Mouse (Mus musculus) intestine, embryonic 14.5 days (tissue): ENCODE data around the gene Pard6b. TPM values are rescaled to one million over a fixed set of nuclear protein-coding genes. Genes with fewer than 3 reads are reported as not detected.

Source experiments
- ATAC-seq: fragments of 200-750 bp; cut with Nextera tagmentation; replicated peaks from 2 replicates; pipeline ENCODE4 v1.8.0; 2017; ENCODE audit warnings: low read depth, moderate number of reproducible peaks, moderate TSS enrichment, moderate library complexity; ENCODE audit not compliant: low FRiP score, low TSS enrichment
- DNase-seq: peaks from one replicate; pipeline ENCODE4 v3.0.0-alpha.2; 2018; ENCODE audit warnings: low spot score
- H3K27ac ChIP-seq: fragments of 300-500 bp; sonication (generic); 2 replicates; pipeline ENCODE4 v1.5.1; 2014; ENCODE audit warnings: low read depth, mild to moderate bottlenecking, control low read depth
- H3K27me3 ChIP-seq: fragments of 300-500 bp; sonication (generic); replicated peaks from 2 replicates; pipeline ENCODE4 v1.6.1; 2014; ENCODE audit warnings: low read length, control low read depth; ENCODE audit not compliant: control insufficient read depth, insufficient read depth
- H3K36me3 ChIP-seq: fragments of 300-500 bp; sonication (generic); 2 replicates; pipeline ENCODE4 v1.6.1; 2014; ENCODE audit warnings: low read length, control low read depth; ENCODE audit not compliant: control insufficient read depth, insufficient read depth
- H3K4me1 ChIP-seq: fragments of 300-500 bp; sonication (generic); replicated peaks from 2 replicates; pipeline ENCODE4 v1.6.1; 2014; ENCODE audit warnings: low read length, control low read depth, mixed read lengths; ENCODE audit not compliant: control insufficient read depth, insufficient read depth
- H3K4me2 ChIP-seq: fragments of 300-500 bp; sonication (generic); 2 replicates; pipeline ENCODE4 v1.6.1; 2014; ENCODE audit warnings: low read length
- H3K4me3 ChIP-seq: fragments of 300-500 bp; sonication (generic); 2 replicates; pipeline ENCODE4 v1.5.1; 2014; ENCODE audit warnings: low read depth, low read length, control low read depth, mixed read lengths
- H3K9ac ChIP-seq: fragments of 300-500 bp; sonication (generic); 2 replicates; pipeline ENCODE4 v1.6.1; 2014; ENCODE audit warnings: mild to moderate bottlenecking, low read length
- H3K9me3 ChIP-seq: fragments of 300-500 bp; sonication (generic); 2 replicates; pipeline ENCODE4 v1.6.1; 2016; ENCODE audit warnings: low read length, control low read depth; ENCODE audit not compliant: control insufficient read depth
- WGBS: fragments of 180-500 bp; shearing (Covaris S2); extraction: QIAGEN DNeasy Blood & Tissue Kit; methylation state at CpG from one replicate; pipeline ENCODE4 v1.1.7; 2014; 5-methylcytosine and 5-hydroxymethylcytosine counted together
- polyA plus RNA-seq: library from polyadenylated mRNA; unstranded; fragments of >200 nt; fragmentation: Nextera tagmentation; extraction: Ambion mirVana; gene quantifications from 2 replicates; pipeline ENCODE4 v1.2.1, GENCODE M21; 2014

Gene Pard6b
- polyA plus RNA-seq, 1 experiment from 2014 or later: 21.6 TPM

DNA sequence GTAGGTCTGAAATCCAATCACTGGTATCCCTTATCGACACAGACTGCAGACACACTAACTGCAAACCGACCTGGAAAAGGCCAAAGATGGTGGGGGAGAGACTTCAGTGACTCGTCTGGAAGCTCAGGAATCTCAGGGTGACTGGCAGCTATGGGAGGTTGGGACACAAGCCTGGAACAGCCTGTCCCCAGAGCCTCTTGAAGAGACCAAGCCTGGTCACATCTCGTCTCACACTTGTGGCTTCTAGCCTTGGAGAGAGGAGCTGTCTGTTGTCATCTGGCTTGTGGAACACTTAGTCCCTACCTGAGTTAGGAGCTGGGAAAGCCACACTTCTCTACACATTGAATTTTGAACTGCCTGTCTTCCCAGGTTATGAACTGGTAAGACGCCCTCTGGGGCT is 10.4 kb upstream of the Pard6b start:
- Histone ChIP-seq H3K4me3 (no peak overlapping the region), H3K4me1 (peaks cover 14% of the 10 kb centered on the region), H3K27ac (no peak overlapping the region), H3K9ac (no peak overlapping the region), H3K4me2 (no peak overlapping the region), H3K27me3 (no peaks in the 10 kb centered on the region), H3K9me3 (no peaks in the 10 kb centered on the region), H3K36me3 (no peaks in the 10 kb centered on the region)
- WGBS: 50% methylated on average over 5 of the region's 5 CpGs
- no peak for ATAC-seq
- no peak for DNase-seq

DNA sequence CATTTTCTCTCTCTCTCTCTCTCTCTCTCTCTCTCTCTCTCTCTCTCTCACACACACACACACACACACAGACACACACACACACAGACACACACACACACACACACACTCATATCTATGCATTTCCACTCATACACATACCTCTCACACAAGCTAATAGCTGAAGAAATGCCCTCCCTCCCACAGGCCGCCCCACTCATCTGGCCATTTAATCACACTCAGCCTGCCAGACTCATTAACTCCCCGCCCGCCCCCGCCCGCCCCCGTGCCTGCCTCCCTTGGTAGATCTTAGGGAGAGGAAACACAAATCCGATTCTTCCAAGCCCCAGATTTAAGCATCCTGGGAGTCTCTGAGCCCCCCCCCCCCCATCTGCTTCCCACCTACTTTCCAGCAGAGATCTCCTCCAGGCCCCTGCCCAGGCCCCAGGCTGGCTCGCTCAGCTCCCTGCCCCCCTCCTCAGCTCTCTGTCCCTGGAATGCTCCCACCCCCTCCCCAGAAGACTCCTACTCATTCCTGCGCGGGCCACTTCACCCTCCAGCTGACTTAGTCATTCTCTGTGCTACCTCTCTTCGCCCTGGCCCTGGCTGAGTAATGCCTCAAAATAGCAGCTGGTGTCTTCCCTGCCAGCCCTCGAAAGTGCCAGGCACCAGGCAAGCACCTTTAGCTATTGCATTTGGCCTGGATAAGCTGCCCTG is 8.2 kb upstream of the Pard6b start:
- no peak overlapping the region for H3K4me3 ChIP-seq
- WGBS: 7% methylated on average over 12 of the region's 12 CpGs
- peaks cover 10% of the 10 kb centered on the region for H3K4me1 ChIP-seq
- no peaks in the 10 kb centered on the region for H3K36me3 ChIP-seq
- DNase-seq (no peak), ATAC-seq (peak; percentile 70)
- peak overlapping the region; percentile 11; the same call in 1 of the 2 replicates for H3K4me2 ChIP-seq
- peak overlapping the region; percentile 48; the same call in 1 of the 2 replicates for H3K27ac ChIP-seq
- H3K9me3 ChIP-seq: no peaks in the 10 kb centered on the region
- no peak overlapping the region for H3K9ac ChIP-seq
- H3K27me3 ChIP-seq: no peaks in the 10 kb centered on the region

DNA sequence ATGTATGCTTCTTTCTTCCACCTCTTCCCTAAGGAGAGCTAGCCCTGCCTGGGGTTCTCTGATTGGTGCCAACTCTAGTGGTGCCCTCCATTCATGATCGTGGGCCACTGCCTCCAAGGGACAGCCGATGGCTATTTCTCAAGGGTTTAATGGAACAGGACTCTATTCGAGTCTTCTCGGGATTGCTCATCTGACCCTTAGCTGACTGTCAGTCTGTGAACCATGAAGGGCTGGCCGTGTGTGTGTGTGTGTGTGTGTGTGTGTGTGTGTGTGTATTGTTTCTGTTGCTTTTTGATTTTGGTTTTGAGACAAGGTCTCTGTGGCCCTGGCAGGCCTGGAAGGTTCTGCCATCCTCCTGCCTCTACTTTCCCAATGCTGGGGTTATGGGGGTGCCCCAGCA is 7.1 kb upstream of the Pard6b start:
- Histone ChIP-seq H3K27me3 (no peaks in the 10 kb centered on the region), H3K36me3 (no peaks in the 10 kb centered on the region), H3K27ac (no peak overlapping the region), H3K9me3 (no peaks in the 10 kb centered on the region), H3K4me1 (peaks cover 10% of the 10 kb centered on the region), H3K9ac (no peak overlapping the region), H3K4me3 (no peak overlapping the region), H3K4me2 (no peak overlapping the region)
- 75% methylated on average over 5 of the region's 5 CpGs for WGBS
- ATAC-seq: no peak
- DNase-seq: no peak

DNA sequence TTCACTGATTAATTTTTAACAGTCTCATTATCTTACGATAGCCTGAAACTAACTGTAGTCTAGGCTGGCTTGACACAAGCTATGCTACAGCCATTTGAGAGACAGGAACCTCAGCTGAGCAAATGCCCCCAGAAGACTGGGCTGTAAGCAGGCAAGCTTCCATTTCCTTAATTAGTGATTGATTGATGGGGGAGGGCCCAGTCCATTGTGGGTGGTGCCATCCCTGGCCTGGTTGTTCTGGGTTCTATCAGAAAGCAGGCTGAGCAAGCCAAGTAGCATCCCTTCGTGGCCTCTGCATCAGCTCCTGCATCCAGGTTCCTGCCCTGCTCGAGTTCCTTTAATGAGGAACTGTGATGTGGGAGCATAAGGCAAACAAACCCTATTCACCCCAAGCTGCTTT is 6.3 kb upstream of the Pard6b start:
- Histone ChIP-seq H3K9me3 (no peaks in the 10 kb centered on the region), H3K4me1 (peaks cover 14% of the 10 kb centered on the region), H3K4me3 (no peak overlapping the region), H3K9ac (no peak overlapping the region), H3K36me3 (no peaks in the 10 kb centered on the region), H3K4me2 (no peak overlapping the region), H3K27me3 (no peaks in the 10 kb centered on the region), H3K27ac (no peak overlapping the region)
- WGBS: 32% methylated on average over 3 of the region's 3 CpGs
- DNase-seq: no peak
- ATAC-seq: no peak

DNA sequence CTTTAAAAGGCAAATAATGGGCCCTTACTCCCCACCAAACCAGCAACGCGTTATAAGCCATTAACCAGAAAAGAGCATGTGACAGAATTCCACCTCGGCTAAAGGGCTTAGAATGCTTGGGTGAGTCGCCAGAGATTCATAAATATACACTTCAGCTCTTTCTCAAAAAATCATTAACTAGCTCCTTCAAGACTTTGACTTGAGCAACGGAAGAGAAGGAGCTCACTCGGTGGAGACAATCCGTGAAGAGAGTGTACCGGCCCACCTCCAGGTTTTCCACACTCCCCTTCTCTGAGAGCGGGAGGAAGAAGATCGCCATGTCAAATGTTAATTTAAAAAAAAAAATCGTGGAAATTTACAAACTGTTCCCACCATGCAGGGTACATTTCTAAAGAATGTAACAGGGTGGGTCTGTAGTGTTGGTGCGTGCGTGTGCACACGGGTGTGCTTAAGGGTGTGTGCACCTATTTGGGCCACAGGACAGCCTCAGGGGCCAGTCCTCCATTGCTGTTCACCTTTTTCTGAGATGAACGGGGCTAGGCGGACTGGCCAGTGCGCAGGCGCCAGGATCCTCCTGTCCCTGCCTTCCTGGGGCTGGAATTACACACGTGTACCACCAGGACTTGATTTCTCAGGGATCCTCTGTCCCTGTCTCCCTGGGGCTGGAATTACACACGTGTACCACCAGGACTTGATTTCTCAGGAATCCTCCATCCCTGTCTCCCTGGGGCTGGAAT is 3.8 kb upstream of the Pard6b start:
- Histone ChIP-seq H3K9ac (no peak overlapping the region), H3K4me2 (no peak overlapping the region), H3K27ac (peak overlapping the region; percentile 43; the same call in 1 of the 2 replicates), H3K9me3 (no peaks in the 10 kb centered on the region), H3K4me1 (peaks cover 19% of the 10 kb centered on the region), H3K27me3 (peaks cover 6% of the 10 kb centered on the region; the same call in 1 of the 2 replicates), H3K36me3 (no peaks in the 10 kb centered on the region), H3K4me3 (no peak overlapping the region)
- DNase-seq (no peak), ATAC-seq (no peak)
- 60% methylated on average over 20 of the region's 20 CpGs for WGBS

DNA sequence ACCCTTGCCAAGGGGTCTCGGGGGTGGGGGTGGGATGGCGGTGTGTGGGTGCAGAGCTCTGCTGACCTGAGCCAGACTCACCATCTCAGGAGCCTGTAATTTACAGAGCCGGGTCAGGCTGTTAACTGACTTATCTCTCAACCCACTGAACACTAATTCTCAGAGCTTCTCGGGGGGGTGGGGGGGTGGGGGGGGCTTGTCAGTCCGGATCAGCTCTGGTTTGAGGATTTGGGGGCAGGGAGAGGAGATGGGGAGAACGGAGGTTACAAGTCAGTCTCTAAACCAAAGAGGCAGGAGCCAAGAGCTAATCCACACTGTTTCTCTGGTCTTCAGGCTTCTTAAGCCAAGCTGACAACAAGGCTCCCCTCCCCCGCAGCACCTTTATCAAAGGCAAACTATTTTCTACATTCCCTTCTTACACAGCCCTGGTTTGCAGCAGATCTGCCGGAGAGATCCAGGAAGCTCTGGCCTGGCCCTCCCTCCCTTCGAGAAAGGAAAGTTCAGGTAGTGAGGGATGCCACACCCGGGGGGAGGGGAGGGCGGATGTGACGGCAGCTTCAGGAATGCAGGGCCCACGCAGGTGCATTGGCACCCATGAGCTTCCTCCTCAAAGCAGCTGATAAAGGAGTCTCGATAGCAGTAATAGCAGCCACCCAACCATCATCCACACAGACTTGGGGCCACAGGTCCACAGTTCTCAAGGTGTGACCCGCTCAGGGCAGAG is 2.5 kb upstream of the Pard6b start:
- H3K4me3 ChIP-seq: no peak overlapping the region
- H3K9me3 ChIP-seq: no peaks in the 10 kb centered on the region
- no peak overlapping the region for H3K9ac ChIP-seq
- no peaks in the 10 kb centered on the region for H3K36me3 ChIP-seq
- DNase-seq: peak; percentile 77
- peaks cover 9% of the 10 kb centered on the region for H3K4me1 ChIP-seq
- ATAC-seq: 0 out of 2 replicates have a peak, but pooled peaks have one; percentile 12
- 24% methylated on average over 15 of the region's 15 CpGs for WGBS
- H3K27ac ChIP-seq: peak overlapping the region; percentile 39; the same call in 1 of the 2 replicates
- H3K27me3 ChIP-seq: peaks cover 14% of the 10 kb centered on the region; the same call in 1 of the 2 replicates
- 0 out of 2 replicates have a peak overlapping the region, but pooled peaks have one; percentile 1 for H3K4me2 ChIP-seq

DNA sequence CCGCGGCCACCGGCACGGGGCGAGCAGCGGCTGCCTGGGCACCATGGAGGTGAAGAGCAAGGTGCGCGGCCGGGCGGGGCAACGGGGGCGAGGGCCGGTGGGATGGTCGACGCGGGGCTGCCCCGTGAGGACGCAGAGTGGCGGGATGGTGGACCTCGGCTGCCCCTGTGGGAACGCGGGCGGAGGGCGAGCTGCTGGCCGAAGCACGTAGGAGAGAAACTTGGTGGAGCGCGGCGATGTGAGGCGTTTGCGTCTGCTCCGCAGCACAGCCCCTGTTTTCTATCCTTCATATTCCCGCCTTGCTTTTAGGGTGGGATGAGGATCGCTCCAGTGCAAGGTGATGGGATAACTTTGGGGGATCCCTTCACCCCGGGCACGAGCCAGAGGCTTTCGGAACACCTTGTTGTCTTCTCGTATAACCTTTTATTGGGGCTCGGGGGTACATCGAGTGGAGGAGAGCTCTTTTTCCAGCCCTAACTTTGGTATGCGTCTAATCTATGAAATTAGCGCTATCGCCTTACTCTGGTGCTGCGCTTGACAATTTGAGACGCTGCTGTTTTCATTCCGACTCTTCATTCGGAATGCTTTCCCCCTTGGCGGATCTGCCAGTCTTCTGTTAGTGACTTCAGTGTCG is 612 bp downstream of the Pard6b start:
- peaks cover 13% of the 10 kb centered on the region; the same call in 1 of the 2 replicates for H3K4me1 ChIP-seq
- peak; percentile 68 for DNase-seq
- under 1% methylated on average over 44 of the region's 49 CpGs for WGBS

DNA sequence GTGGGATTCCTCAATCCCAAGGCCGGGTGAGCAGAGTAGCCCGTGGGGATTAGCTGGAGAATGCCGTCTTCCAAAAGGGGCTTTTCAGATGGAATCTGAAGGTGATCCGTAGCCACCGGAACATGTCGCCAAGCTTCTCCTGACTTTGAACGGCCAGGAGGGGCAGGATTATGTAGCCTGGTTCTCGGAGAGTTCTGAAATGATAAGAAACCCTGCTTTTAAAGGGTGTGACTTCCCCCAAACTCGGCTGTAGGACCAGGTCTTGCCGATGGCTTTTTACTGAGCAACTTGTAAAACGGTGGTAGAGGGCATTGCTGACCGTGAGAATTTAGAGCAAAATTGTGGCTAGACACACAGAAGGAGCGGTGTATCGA is 1.1 kb downstream of the Pard6b start:
- Histone ChIP-seq H3K9ac (peak overlapping the region; percentile 64), H3K36me3 (no peaks in the 10 kb centered on the region), H3K4me2 (peak overlapping the region; percentile 87), H3K4me1 (peaks cover 13% of the 10 kb centered on the region; the same call in 1 of the 2 replicates), H3K9me3 (no peaks in the 10 kb centered on the region), H3K4me3 (peak overlapping the region; percentile 62), H3K27me3 (peaks cover 14% of the 10 kb centered on the region; the same call in 1 of the 2 replicates), H3K27ac (no peak overlapping the region)
- 4% methylated on average over 14 of the region's 14 CpGs for WGBS
- no peak for ATAC-seq
- DNase-seq: no peak

More for the DNA sequence above, 612 bp downstream of the Pard6b start:
- Histone ChIP-seq H3K9me3 (no peaks in the 10 kb centered on the region), H3K27ac (peak overlapping the region; percentile 70), H3K9ac (peak overlapping the region; percentile 64), H3K4me3 (peak overlapping the region; percentile 62), H3K27me3 (peaks cover 14% of the 10 kb centered on the region; the same call in 1 of the 2 replicates), H3K36me3 (no peaks in the 10 kb centered on the region), H3K4me2 (peak overlapping the region; percentile 87)
- no peak; the same call in 1 of the 2 replicates for ATAC-seq
